Mouse (Mus musculus): ENCODE results near the gene B4galt3. TPM values are rescaled to one million over a fixed set of nuclear protein-coding genes. Genes with fewer than 3 reads are reported as not detected.

Gene B4galt3
- polyA plus RNA-seq, 1 experiment from 2014 or later: 63.5 TPM

DNA sequence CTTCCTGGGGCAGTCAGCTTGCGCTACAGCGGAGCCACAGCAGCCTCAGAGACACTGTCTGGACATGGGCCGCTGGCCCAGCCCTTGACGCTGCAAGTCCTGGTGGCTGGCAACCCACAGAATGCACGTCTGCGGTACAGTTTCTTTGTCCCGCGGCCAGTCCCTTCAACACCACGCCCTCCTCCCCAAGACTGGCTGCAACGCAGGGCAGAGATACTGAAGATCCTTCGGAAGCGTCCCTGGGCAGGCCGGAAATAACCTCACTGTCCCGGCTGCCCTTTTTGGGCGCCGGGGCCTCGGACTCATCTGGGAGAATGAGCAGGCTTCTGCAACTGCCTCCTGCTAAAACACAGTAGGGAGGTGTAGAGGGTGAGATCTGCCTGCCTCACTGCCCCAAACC lies 11.2 kb upstream of the B4galt3 start:
- peaks cover 21% of the 10 kb centered on the region for H3K4me1 ChIP-seq
- 85% methylated on average over 17 of the region's 17 CpGs for WGBS
- DNase-seq (ENCODE audit: low spot score): no peak
- no peaks in the 10 kb centered on the region for H3K27me3 ChIP-seq (ENCODE audit: low read depth, poor library complexity, severe bottlenecking)
- no peaks in the 10 kb centered on the region for H3K9me3 ChIP-seq (replicated peaks)
- H3K4me3 ChIP-seq: no peak overlapping the region
- no peak overlapping the region for H3K27ac ChIP-seq (replicated peaks)
- peaks cover 37% of the 10 kb centered on the region for H3K36me3 ChIP-seq

DNA sequence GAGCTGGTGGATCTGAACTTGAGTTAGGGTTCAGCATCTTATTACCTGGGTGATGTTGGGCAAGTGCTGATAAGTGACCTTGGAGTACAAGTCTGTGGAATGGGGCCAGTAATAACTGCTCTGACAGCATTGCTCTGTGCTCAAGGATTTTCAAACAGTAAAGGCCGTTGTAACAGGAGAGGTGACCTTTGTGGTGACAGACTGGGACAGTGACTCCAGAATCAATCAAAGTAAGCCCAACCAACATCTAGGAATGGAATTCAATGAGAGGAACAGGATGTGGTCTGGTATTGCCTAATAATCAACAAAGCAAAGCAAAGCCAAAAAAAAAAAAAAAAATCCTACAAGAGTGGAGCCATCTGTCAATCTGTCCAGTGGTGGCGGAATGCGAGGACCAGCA lies 9.8 kb upstream of the B4galt3 start:
- Histone ChIP-seq H3K4me3 (no peak overlapping the region), H3K9me3 (replicated peaks) (no peaks in the 10 kb centered on the region), H3K27ac (replicated peaks) (no peak overlapping the region), H3K4me1 (peaks cover 21% of the 10 kb centered on the region), H3K27me3 (ENCODE audit: low read depth, poor library complexity, severe bottlenecking) (no peaks in the 10 kb centered on the region), H3K36me3 (peaks cover 24% of the 10 kb centered on the region)
- DNase-seq (ENCODE audit: low spot score): no peak
- 91% methylated on average over 3 of the region's 3 CpGs for WGBS

DNA sequence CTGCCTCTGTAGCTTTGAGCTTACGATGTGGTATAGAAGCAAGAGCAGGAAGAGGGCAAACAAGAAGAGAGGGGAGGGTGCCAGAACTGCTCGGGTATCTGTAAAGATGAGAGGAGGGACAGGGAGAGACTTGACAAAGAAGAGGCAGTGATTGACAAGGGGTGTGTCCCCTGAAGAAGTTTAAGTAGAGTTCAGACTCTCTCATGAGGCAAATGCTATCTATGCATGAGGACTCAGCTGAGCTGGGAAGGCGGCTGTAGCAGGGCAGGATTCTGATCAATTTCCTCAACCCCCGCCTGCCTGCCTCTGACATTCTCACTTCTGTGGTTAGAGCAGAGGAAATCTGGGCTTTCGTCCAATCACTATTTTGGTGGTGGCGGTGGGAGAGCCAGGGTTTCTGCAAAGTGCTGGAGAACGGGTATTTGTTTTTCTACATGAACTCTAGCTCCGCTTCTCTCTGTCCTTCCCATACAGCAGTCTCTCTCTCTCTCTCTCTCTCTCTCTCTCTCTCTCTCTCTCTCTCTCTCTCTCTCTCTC lies 7.5 kb upstream of the B4galt3 start:
- 12% methylated on average over 8 of the region's 8 CpGs for WGBS
- Histone ChIP-seq H3K9me3 (replicated peaks) (no peaks in the 10 kb centered on the region), H3K36me3 (peaks cover 14% of the 10 kb centered on the region), H3K27me3 (ENCODE audit: low read depth, poor library complexity, severe bottlenecking) (no peaks in the 10 kb centered on the region), H3K4me3 (peak overlapping the region; percentile 44), H3K27ac (replicated peaks) (peak overlapping the region; percentile 72), H3K4me1 (peaks cover 21% of the 10 kb centered on the region)
- no peak for DNase-seq (ENCODE audit: low spot score)

DNA sequence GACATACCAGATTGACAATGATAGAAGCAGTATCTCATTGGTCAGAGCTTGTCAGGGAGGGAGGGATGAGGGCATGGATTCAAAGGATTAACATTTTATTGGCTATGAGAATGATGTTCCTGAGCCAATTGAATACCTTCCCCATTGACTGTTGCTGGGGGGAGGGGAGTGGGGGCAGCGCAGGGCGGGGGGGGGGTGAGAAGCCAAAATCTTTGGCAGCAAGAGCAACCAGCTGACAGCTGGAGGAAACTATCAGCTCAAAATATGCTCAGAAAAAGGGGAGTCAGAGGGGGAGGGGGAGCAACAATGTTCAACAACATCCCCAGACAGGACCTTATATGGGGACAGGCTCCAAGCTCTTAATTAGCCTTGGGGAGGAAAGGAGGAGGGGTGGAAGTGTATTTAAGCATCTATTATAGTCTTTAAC lies 6.9 kb upstream of the B4galt3 start:
- Histone ChIP-seq H3K9me3 (replicated peaks) (no peaks in the 10 kb centered on the region), H3K27me3 (ENCODE audit: low read depth, poor library complexity, severe bottlenecking) (no peaks in the 10 kb centered on the region), H3K27ac (replicated peaks) (peak overlapping the region; percentile 5; the same call in 1 of the 2 replicates), H3K4me3 (peak overlapping the region; percentile 44), H3K36me3 (peaks cover 9% of the 10 kb centered on the region), H3K4me1 (peaks cover 21% of the 10 kb centered on the region)
- peak; percentile 36 for DNase-seq (ENCODE audit: low spot score)
- 5% methylated on average over 2 of the region's 2 CpGs for WGBS

DNA sequence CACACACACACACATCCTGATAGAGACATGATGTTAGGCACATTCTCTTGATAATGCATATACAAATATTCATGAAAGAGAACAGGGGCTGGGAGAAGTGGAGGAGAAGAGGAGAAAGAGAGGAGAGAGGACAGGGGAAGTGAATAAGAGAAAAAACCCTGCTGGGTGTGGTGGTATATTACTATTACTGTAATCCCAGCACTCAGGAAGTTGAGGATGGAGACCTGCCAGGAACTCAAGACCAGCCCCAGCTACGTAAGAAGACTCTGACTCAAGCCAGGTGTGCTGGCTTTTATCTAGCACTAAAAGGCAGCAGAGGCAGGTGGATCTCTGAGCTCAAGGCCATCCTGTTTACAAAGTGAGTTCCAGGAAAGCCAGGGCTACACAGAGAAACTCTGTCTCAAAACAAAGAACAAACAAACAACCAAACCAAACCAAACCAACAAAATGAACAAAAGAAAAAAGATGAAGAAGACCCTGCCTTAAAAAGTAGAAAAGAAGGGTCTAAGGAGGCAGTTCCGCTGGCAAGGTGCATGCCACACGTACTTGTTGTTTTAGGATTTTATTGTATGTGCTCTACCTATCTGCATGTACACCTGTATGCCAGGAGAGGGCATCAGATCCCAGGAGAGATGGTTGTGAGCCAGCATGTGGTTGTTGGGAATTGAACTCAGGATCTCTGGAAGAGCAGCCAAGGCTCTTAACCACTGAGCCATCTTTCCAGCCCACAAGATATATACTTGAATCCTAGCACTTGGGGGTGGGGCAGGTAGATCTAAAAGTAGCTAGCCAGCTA lies 6.3 kb upstream of the B4galt3 start:
- no peaks in the 10 kb centered on the region for H3K27me3 ChIP-seq (ENCODE audit: low read depth, poor library complexity, severe bottlenecking)
- 87% methylated on average over 3 of the region's 3 CpGs for WGBS
- no peak overlapping the region for H3K4me3 ChIP-seq
- H3K4me1 ChIP-seq: peaks cover 18% of the 10 kb centered on the region
- DNase-seq (ENCODE audit: low spot score): no peak
- peaks cover 4% of the 10 kb centered on the region for H3K36me3 ChIP-seq
- H3K9me3 ChIP-seq (replicated peaks): no peaks in the 10 kb centered on the region
- peak overlapping the region; percentile 5; the same call in 1 of the 2 replicates for H3K27ac ChIP-seq (replicated peaks)

DNA sequence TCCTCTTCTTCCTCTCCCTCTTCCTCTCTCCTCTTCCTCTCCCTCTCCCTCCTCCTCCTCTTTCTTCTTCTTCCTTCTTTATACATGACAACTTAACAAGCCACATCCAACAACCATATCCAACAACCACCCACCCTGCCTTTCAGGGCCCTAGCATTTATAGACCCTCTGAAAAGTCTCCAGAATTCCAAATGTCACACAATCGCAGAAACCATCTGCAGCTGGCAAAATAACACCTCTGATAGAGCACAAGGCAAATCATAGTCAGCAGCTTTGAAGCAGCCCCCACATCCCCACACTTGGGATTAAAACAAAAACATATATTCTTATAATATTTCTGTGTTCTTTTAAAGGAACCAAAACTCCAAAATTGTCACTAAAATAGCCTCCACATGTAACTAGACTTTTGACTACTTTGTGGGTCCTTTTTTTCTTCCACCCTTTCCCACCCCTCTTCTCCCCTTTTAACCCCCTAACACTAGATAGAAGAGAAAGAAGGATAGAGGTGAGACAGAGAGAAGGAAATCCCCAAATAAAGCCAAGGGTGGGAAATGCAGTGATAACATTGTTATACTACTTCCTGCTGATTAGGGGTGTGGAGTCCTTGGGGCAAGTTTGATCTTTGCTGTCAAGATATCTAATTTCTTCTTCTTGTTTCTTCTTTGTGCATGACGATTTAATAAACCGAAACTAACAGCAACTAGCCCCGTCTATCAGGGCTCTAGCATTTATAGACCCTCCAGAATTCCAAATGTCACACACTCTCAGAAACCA lies 4.0 kb upstream of the B4galt3 start:
- Histone ChIP-seq H3K4me1 (peaks cover 33% of the 10 kb centered on the region), H3K9me3 (replicated peaks) (no peaks in the 10 kb centered on the region), H3K4me3 (no peak overlapping the region), H3K27ac (replicated peaks) (no peak overlapping the region), H3K36me3 (no peaks in the 10 kb centered on the region), H3K27me3 (ENCODE audit: low read depth, poor library complexity, severe bottlenecking) (no peaks in the 10 kb centered on the region)
- DNase-seq (ENCODE audit: low spot score): no peak
- 82% methylated on average over 4 of the region's 4 CpGs for WGBS

DNA sequence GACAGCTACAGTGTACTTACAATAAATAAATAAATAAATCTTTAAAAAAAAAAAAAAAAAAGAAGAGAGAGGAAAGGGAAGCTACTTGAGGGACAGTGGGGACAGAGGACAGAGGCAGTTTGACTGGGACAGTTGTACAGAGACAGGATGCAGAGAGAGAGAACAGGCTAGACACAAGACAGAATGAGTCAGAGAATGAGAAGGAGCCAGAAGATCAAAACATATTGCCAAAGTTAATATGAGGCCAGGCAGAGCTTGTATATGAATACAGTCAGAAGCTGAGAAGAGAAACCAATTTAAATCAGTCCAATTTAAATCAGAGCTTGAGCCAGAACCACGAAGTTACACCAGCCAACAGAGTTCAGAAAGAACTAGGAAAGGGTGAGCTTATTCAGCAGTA lies 1.8 kb upstream of the B4galt3 start:
- 62% methylated on average over 1 of the region's 1 CpGs for WGBS
- Histone ChIP-seq H3K27me3 (ENCODE audit: low read depth, poor library complexity, severe bottlenecking) (no peaks in the 10 kb centered on the region), H3K4me1 (peaks cover 27% of the 10 kb centered on the region), H3K36me3 (peaks cover 19% of the 10 kb centered on the region), H3K4me3 (no peak overlapping the region), H3K27ac (replicated peaks) (no peak overlapping the region), H3K9me3 (replicated peaks) (no peaks in the 10 kb centered on the region)
- DNase-seq (ENCODE audit: low spot score): no peak

DNA sequence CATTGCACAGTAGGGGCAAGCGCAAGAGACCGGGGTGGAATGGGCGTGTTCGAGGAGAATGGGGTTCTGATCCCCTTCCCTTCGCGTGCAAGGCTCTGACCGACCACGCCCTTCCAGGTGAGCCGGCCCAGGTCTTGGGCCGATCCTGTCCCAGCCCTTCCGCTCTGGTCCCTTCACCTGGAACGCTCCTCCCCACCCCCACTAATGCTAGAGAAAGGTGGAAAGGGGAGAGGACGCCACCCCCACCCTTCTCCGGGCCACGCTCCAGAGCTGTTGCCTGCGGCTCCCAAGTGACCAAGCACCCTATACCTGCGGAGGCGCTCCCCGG lies 409 bp downstream of the B4galt3 start:
- DNase-seq (ENCODE audit: low spot score): no peak
- Histone ChIP-seq H3K4me1 (peaks cover 25% of the 10 kb centered on the region), H3K27ac (replicated peaks) (peak overlapping the region; percentile 84), H3K9me3 (replicated peaks) (no peaks in the 10 kb centered on the region), H3K27me3 (ENCODE audit: low read depth, poor library complexity, severe bottlenecking) (no peaks in the 10 kb centered on the region), H3K36me3 (peaks cover 41% of the 10 kb centered on the region), H3K4me3 (peak overlapping the region; percentile 86)
- under 1% methylated on average over 19 of the region's 19 CpGs for WGBS

DNA sequence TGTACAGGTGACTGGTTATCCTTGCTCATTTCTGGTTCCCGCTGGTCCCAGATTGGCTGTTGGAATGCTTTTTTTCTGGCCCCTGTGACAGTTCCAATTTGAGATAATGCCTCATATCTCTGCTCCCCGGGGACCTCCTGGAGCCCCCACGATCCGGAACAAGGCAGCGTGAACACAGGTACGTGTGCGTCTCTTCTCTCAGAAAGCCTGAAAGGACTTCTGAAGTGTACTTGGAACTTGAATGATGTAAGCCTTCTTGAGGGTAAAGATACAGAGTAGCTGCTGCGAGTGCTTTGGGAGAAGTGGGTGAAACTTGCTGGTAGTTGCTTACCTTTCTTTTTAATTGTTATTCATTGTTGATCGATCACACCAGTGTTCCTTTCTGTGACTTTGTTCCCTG lies 1.1 kb downstream of the B4galt3 start:
- no peaks in the 10 kb centered on the region for H3K9me3 ChIP-seq (replicated peaks)
- H3K27ac ChIP-seq (replicated peaks): 0 out of 2 replicates have a peak overlapping the region, but pooled peaks have one; percentile 84
- peaks cover 25% of the 10 kb centered on the region for H3K4me1 ChIP-seq
- H3K27me3 ChIP-seq (ENCODE audit: low read depth, poor library complexity, severe bottlenecking): no peaks in the 10 kb centered on the region
- no peak for DNase-seq (ENCODE audit: low spot score)
- peak overlapping the region; percentile 86 for H3K4me3 ChIP-seq
- 62% methylated on average over 9 of the region's 9 CpGs for WGBS
- H3K36me3 ChIP-seq: peaks cover 47% of the 10 kb centered on the region

DNA sequence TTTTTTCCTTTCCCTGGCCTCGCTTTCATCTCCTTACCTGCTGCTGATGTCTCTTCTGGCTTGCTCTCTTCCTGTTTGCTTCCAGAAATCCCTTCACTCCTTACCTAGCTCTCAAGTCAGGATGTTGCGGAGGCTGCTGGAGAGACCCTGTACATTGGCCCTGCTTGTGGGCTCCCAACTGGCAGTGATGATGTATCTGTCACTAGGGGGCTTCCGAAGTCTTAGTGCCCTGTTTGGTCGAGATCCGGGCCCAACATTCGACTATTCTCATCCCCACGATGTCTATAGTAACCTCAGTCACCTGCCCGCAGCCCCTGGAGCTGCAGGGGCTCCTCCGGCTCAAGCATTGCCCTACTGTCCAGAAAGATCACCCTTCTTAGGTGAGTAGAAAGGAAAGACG lies 1.5 kb downstream of the B4galt3 start:
- H3K4me1 ChIP-seq: peaks cover 25% of the 10 kb centered on the region
- peaks cover 52% of the 10 kb centered on the region for H3K36me3 ChIP-seq
- 79% methylated on average over 10 of the region's 10 CpGs for WGBS
- H3K27me3 ChIP-seq (ENCODE audit: low read depth, poor library complexity, severe bottlenecking): no peaks in the 10 kb centered on the region
- H3K27ac ChIP-seq (replicated peaks): no peak overlapping the region
- H3K9me3 ChIP-seq (replicated peaks): no peaks in the 10 kb centered on the region
- no peak for DNase-seq (ENCODE audit: low spot score)
- H3K4me3 ChIP-seq: peak overlapping the region; percentile 86; the same call in 1 of the 2 replicates

DNA sequence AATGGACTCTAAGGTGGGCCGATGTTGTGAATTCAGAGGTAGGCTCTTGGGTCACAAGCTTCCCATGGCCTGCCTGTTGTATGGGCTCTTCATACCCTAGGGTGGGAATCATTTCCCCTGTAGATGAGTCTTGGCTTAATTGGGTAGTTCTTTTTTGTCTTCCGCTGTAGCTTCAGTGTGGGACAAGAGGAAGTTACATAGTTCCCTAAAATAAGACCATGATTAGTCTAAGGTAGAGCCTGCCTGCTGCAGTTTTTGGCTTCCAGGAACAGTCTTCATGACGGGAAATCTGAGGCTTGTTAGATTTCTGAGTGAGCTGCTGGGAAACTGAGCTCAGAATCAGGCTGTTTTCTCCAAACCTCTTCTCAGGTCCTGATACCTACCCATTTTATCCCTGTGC lies 2.0 kb downstream of the B4galt3 start:
- Histone ChIP-seq H3K4me3 (peak overlapping the region; percentile 86; the same call in 1 of the 2 replicates), H3K27me3 (ENCODE audit: low read depth, poor library complexity, severe bottlenecking) (no peaks in the 10 kb centered on the region), H3K9me3 (replicated peaks) (no peaks in the 10 kb centered on the region), H3K27ac (replicated peaks) (no peak overlapping the region), H3K36me3 (peaks cover 56% of the 10 kb centered on the region), H3K4me1 (peaks cover 25% of the 10 kb centered on the region)
- DNase-seq (ENCODE audit: low spot score): no peak
- 91% methylated on average over 3 of the region's 3 CpGs for WGBS

DNA sequence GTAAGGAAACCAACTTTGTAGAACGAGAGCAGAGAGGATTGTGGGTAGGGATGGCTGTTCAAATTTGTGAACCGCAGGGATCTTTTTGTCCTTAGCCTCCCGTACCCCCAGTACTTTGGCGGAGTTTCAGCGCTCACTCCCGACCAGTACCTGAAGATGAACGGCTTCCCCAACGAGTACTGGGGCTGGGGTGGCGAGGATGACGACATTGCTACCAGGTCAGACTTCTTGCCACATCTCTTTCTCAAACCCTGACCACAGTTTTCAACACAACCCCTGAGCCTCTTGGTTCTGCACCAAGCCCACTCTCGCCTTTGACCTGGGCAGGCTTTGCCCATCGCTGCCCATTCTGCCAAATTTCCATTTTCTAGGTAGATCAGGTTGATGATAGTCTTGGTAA lies 4.0 kb downstream of the B4galt3 start:
- H3K9me3 ChIP-seq (replicated peaks): no peaks in the 10 kb centered on the region
- H3K4me1 ChIP-seq: peaks cover 26% of the 10 kb centered on the region
- no peak overlapping the region for H3K4me3 ChIP-seq
- H3K27me3 ChIP-seq (ENCODE audit: low read depth, poor library complexity, severe bottlenecking): no peaks in the 10 kb centered on the region
- whole genome bisulfite sequencing: 95% methylated on average over 12 of the region's 12 CpGs
- DNase-seq (ENCODE audit: low spot score): no peak
- H3K36me3 ChIP-seq: peaks cover 77% of the 10 kb centered on the region
- H3K27ac ChIP-seq (replicated peaks): no peak overlapping the region
